Mouse (Mus musculus) midbrain, embryonic 14.5 days (tissue): ENCODE measurements at regions not wholly inside any gene's neighbourhood (a gene's known extent, or its start where the extent isn't known, plus 50 kb on each side); places are given as distances from the start of the nearest gene placed in this dataset.

Experiments used
- ATAC-seq: fragments of 200-750 bp; cut with Nextera tagmentation; 2 replicates; pipeline ENCODE4 v1.8.0; 2017; ENCODE audit warnings: moderate number of reproducible peaks, moderate library complexity; ENCODE audit not compliant: low FRiP score, low TSS enrichment
- DNase-seq: peaks from one replicate; pipeline ENCODE4 v3.0.0-alpha.2; 2015
- H3K27ac ChIP-seq: fragments of 300-500 bp; sonication (generic); replicated peaks from 2 replicates; pipeline ENCODE4 v1.5.1; 2014; ENCODE audit warnings: mild to moderate bottlenecking, low read depth, low read length, moderate library complexity
- H3K27me3 ChIP-seq: fragments of 300-500 bp; sonication (generic); 2 replicates; pipeline ENCODE4 v1.6.1; 2014; ENCODE audit warnings: low read length, control low read depth, mixed read lengths; ENCODE audit not compliant: control insufficient read depth, insufficient read depth
- H3K36me3 ChIP-seq: fragments of 300-500 bp; sonication (generic); 2 replicates; pipeline ENCODE4 v1.6.1; 2014; ENCODE audit warnings: low read length, control low read depth; ENCODE audit not compliant: control insufficient read depth, insufficient read depth
- H3K4me1 ChIP-seq: fragments of 300-500 bp; sonication (generic); 2 replicates; pipeline ENCODE4 v1.6.1; 2014; ENCODE audit warnings: mild to moderate bottlenecking, antibody characterized with exemption, low read length, control low read depth; ENCODE audit not compliant: control insufficient read depth, insufficient read depth
- H3K4me2 ChIP-seq: fragments of 300-500 bp; sonication (generic); 2 replicates; pipeline ENCODE4 v1.6.1; 2014; ENCODE audit warnings: mild to moderate bottlenecking, low read length, moderate library complexity
- H3K4me3 ChIP-seq: fragments of 300-500 bp; sonication (generic); replicated peaks from 2 replicates; pipeline ENCODE4 v1.5.1; 2014; ENCODE audit warnings: low read depth, low read length
- H3K9ac ChIP-seq: fragments of 300-500 bp; sonication (generic); replicated peaks from 2 replicates; pipeline ENCODE4 v1.6.1; 2014; ENCODE audit warnings: mild to moderate bottlenecking, low read length, moderate library complexity
- H3K9me3 ChIP-seq: fragments of 300-500 bp; sonication (generic); 2 replicates; pipeline ENCODE4 v1.6.1; 2016; ENCODE audit warnings: low read length, control low read depth, mixed read lengths; ENCODE audit not compliant: control insufficient read depth
- WGBS: fragments of 180-500 bp; shearing (Covaris S2); extraction: QIAGEN DNeasy Blood & Tissue Kit; methylation state at CpG from one replicate; pipeline ENCODE4 v1.1.7; 2014; 5-methylcytosine and 5-hydroxymethylcytosine counted together

GRCm38 (mm10) chr10:98558560-98558959, 355.6 kb upstream of the Atp2b1 start:
- ATAC-seq (no peak), DNase-seq (no peak)
- H3K9ac ChIP-seq = no peak overlapping the region
- no peaks in the 10 kb centered on the region for H3K4me1 ChIP-seq
- no peak overlapping the region for H3K4me2 ChIP-seq
- no peaks in the 10 kb centered on the region for H3K9me3 ChIP-seq
- no peaks in the 10 kb centered on the region for H3K27me3 ChIP-seq
- no peaks in the 10 kb centered on the region for H3K36me3 ChIP-seq
- H3K27ac ChIP-seq = no peak overlapping the region
- H3K4me3 ChIP-seq = no peak overlapping the region
- WGBS = 88% methylated on average over 2 of the region's 2 CpGs

GRCm38 (mm10) chr10:98562297-98562912, 351.8 kb upstream of the Atp2b1 start:
- Histone ChIP-seq H3K4me3 (no peak overlapping the region), H3K36me3 (no peaks in the 10 kb centered on the region), H3K27me3 (no peaks in the 10 kb centered on the region), H3K4me1 (no peaks in the 10 kb centered on the region), H3K4me2 (no peak overlapping the region), H3K27ac (no peak overlapping the region), H3K9ac (no peak overlapping the region), H3K9me3 (no peaks in the 10 kb centered on the region)
- ATAC-seq (no peak), DNase-seq (no peak)
- WGBS = 90% methylated on average over 2 of the region's 2 CpGs

GRCm38 (mm10) chr10:98572782-98573536, 341.2 kb upstream of the Atp2b1 start:
- no peak overlapping the region for H3K9ac ChIP-seq
- peak; percentile 36 for DNase-seq
- no peaks in the 10 kb centered on the region for H3K9me3 ChIP-seq
- no peak overlapping the region for H3K27ac ChIP-seq
- H3K4me2 ChIP-seq = no peak overlapping the region
- ATAC-seq = no peak
- no peaks in the 10 kb centered on the region for H3K27me3 ChIP-seq
- no peak overlapping the region for H3K4me3 ChIP-seq
- H3K36me3 ChIP-seq = no peaks in the 10 kb centered on the region
- WGBS = 73% methylated on average over 15 of the region's 16 CpGs
- no peaks in the 10 kb centered on the region for H3K4me1 ChIP-seq

DNA sequence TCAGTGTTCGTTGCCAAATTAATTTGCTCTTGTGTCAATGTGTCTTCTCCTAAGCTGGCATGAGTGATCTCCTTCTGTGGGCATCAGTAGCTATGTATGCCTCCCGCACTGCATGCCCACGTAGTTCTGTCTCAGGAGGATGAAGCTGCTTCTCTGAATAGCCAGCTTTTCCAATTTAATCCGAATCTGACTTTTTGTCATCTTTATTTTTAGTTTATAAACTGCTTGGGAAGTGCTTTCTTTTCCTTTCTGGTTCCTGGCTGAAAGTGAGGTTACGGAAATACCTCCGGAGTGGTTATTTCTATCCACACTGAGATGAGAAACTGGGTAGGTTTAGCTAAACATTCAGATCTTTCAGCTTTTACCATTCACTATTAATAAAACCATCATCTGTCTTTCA, 337.2 kb upstream of the Atp2b1 start:
- Histone ChIP-seq H3K27me3 (no peaks in the 10 kb centered on the region), H3K4me1 (no peaks in the 10 kb centered on the region), H3K9ac (no peak overlapping the region), H3K36me3 (no peaks in the 10 kb centered on the region), H3K9me3 (no peaks in the 10 kb centered on the region), H3K4me2 (no peak overlapping the region), H3K4me3 (no peak overlapping the region), H3K27ac (no peak overlapping the region)
- WGBS = 88% methylated on average over 6 of the region's 6 CpGs
- DNase-seq (no peak), ATAC-seq (no peak)

GRCm38 (mm10) chr10:98584776-98585175, 329.4 kb upstream of the Atp2b1 start:
- no peak overlapping the region for H3K4me2 ChIP-seq
- 53% methylated on average over 1 of the region's 1 CpGs for WGBS
- peak; percentile 41 for DNase-seq

DNA sequence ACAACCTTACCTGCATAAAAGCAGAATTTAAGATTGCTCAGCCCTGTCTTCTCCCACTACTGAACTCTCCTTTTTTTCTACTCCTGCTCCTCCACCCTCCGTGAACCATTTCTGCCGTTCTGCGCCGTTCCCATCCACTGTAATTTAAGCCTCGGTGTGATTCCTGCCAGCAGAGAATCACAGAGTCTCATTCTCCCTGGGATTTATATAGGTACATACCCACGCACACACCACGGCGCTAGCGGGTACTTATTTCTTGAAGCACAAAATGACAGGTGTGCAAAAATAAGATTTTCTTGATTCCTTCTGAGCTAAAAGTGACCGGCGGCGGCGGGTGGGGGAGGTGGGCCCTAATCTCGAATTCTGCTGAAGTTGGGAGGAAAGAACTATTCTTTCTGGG, 324.5 kb upstream of the Atp2b1 start:
- no peak for ATAC-seq
- peak; percentile 7 for DNase-seq
- H3K9me3 ChIP-seq = no peaks in the 10 kb centered on the region
- no peaks in the 10 kb centered on the region for H3K27me3 ChIP-seq
- 0 out of 2 replicates have a peak, but pooled peaks cover 3% of the 10 kb centered on the region for H3K4me1 ChIP-seq
- WGBS = 94% methylated on average over 14 of the region's 14 CpGs
- no peak overlapping the region for H3K4me3 ChIP-seq
- H3K27ac ChIP-seq = no peak overlapping the region
- H3K36me3 ChIP-seq = no peaks in the 10 kb centered on the region
- no peak overlapping the region for H3K4me2 ChIP-seq
- no peak overlapping the region for H3K9ac ChIP-seq

More at GRCm38 (mm10) chr10:98584776-98585175, 329.4 kb upstream of the Atp2b1 start:
- peak; percentile 63; the same call in 1 of the 2 replicates for ATAC-seq
- no peak overlapping the region for H3K9ac ChIP-seq
- no peak overlapping the region for H3K4me3 ChIP-seq
- H3K27ac ChIP-seq = peak overlapping the region; percentile 21; the same call in 1 of the 2 replicates
- H3K9me3 ChIP-seq = no peaks in the 10 kb centered on the region
- no peaks in the 10 kb centered on the region for H3K36me3 ChIP-seq
- H3K4me1 ChIP-seq = 0 out of 2 replicates have a peak, but pooled peaks cover 3% of the 10 kb centered on the region
- H3K27me3 ChIP-seq = no peaks in the 10 kb centered on the region

- Histone ChIP-seq H3K27me3 (no peaks in the 10 kb centered on the region), H3K4me1 (no peaks in the 10 kb centered on the region), H3K36me3 (no peaks in the 10 kb centered on the region), H3K4me3 (no peak overlapping the region), H3K4me2 (no peak overlapping the region), H3K27ac (no peak overlapping the region), H3K9ac (no peak overlapping the region), H3K9me3 (no peaks in the 10 kb centered on the region)
- 88% methylated on average over 6 of the region's 6 CpGs for WGBS
- DNase-seq = no peak
- no peak for ATAC-seq
Measured at GRCm38 (mm10) chr10:98592154-98592553, 322.1 kb upstream of the Atp2b1 start.

- Histone ChIP-seq H3K27ac (no peak overlapping the region), H3K4me3 (no peak overlapping the region), H3K4me2 (no peak overlapping the region), H3K9ac (no peak overlapping the region), H3K4me1 (no peaks in the 10 kb centered on the region), H3K9me3 (no peaks in the 10 kb centered on the region), H3K36me3 (no peaks in the 10 kb centered on the region), H3K27me3 (no peaks in the 10 kb centered on the region)
- no peak for DNase-seq
- ATAC-seq = no peak
- WGBS = 90% methylated on average over 5 of the region's 5 CpGs
Measured at GRCm38 (mm10) chr10:98593910-98594309, 320.3 kb upstream of the Atp2b1 start.
